Mouse (Mus musculus): ENCODE data around the gene Foxn1.

Gene Foxn1
- long read RNA-seq, experiment 1, result 0 reads
- long read RNA-seq, experiment 2, result 0 reads

DNA sequence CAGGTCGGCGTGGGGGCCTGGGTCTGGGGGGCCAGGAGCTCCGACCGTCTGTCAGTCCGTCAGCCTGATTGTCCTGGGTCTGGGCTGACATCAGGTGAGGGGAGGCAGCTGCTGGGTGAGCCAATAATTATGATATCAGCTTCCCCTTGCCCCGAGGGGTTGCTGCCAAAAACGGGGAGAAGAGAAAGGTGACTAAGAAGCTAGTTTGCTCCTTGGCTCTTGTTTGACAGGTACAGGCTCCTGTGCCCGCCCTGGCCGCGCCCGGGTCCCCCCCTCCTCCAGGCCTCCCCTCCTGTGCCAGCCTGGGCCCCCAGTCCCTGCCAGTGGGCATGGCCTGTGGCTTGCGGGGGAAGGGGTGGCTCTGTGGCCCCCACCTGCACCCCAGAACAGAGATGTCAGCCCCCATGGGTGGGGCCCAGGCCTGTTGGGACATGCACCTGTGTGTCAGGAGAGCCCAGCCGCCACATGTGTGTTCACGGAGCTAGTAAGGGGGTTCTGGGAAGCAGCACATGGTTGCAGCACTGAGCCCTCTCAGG lies at the start of gene Foxn1:
Gene Foxn1 (minus strand): TSS at position 51 of the 536 bp plus-strand sequence.
- intact Hi-C loops (cut with DNase I), result no loop called here

- intact Hi-C loops (cut with DNase I), result no loop called here
These were observed 49.5 kb upstream of the Foxn1 start for GRCm38 (mm10) chr11:78435776-78436349.

- intact Hi-C loops (cut with DNase I), result no loop called here
These were observed 47.7 kb upstream of the Foxn1 start for GRCm38 (mm10) chr11:78434052-78434451.

DNA sequence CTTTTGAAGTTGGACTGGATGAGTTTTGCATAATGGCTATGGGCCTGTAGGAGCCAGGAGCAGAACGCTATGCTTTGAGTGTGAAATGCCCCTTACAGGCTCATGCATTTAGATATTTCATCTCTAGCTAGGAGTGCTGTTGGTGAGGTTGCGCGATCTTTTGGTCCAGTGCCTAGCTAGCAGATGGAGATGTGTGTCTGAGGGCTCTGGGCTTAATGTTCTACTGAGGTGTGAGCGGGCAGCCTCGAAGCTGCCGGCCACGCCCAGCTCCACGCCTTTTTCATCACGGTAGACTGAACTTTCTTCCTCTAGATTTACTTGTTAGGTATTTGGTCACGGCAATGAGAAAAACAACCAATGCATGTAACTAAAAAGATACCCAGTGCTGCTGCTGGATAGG lies 44.8 kb upstream of the Foxn1 start:
- intact Hi-C loops (cut with DNase I), result no loop called here

- intact Hi-C loops (cut with DNase I), result no loop called here
These were observed 44.0 kb upstream of the Foxn1 start for GRCm38 (mm10) chr11:78430195-78430878.

DNA sequence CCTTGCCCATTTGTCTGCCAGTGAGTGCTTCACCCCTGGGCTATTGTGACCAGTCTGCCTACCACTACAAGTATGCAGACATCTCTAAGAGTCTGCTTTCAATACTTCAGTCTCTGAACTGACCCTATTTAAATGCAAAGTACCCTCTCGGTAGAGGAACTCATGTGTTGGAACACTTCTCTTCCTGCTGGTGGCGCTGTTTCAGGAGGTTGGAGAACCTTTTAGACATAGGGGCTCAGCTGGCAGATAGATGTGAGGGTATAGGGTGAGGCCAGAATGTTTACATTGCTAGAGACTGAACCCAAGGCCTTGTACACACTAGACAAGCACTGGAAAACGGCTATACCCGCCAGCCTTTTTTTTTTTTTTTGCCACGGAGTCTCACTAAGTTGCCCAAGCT lies 42.0 kb upstream of the Foxn1 start:
- intact Hi-C loops (cut with DNase I), result no loop called here

DNA sequence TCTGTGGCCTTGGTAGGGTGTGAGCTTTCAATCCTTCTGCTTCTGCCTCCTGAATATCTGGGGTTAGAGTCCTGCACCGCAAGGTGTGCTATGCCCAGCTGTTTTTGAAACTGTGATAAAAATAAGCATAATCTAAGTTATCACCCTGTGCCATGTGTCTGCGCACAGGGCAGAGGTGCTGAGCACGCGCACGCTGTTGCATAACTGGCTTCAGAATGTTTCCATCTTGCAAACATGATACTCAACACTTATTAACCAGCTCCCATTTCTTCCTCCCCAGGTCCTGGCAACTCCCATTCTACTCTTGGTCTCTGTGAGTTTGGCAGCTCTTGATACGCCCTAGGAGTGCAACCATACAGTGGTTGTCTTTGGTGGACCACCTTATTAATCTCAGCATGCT lies 41.3 kb upstream of the Foxn1 start:
- intact Hi-C loops (cut with DNase I), result no loop called here

DNA sequence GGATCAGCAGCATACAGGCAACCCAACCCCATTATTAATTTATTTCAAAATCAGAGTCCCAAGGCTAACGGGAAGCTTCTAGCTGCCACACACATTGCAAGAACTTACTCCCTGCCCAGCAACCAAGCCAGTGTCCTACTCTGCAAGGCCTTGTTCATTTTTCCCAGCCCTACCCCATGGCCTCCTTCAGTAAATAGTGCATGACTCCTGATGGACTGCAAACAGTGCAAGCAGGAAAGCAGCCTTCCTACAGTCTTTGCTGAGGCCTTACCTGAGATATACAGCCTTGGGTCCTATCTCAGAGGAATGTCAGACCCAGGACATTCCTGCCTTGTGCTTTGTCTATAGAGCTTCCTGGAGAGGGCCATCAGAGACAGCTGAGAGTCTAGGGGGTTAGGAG lies 39.2 kb upstream of the Foxn1 start:
- intact Hi-C loops (cut with DNase I), result no loop called here

GRCm38 (mm10) chr11:78424352-78424751 lies 38.0 kb upstream of the Foxn1 start:
- intact Hi-C loops (cut with DNase I), result no loop called here

DNA sequence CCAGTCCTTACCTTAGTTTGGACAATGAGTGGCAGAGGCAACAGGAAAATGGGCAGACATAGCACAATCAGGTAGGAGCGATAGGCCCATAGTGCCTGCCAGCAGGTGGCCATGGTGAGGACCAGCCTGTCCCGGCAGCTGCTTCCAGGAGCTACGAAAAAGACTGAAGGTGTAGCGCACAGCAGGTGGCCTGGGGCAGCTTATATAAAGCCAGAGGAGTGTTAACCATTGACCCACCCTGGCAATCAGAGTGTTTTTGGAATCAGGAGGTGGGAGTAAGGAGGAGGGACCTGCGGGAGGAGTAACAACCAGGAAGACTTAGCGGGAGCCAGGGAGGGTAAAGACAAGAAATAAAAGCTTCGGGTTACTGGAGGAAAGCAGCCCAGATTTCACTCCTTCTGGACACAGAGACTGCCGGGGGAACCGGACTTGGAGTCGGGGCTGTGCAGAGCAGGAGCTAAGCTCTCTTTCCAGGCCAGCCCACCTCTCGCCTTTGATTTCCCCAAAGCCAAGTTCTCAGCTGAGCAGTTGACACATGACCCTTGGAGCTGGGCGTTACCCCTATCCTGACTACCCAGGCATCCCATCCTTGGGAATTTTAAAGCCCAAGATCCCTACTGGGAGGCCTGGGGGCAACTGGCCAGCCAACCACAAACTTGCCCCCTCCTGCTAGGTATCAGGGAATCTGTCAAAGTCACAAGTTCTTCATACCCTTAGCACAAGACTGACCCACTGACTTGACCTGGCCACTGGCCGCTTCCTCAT lies 35.9 kb upstream of the Foxn1 start, which contains the start of gene Slc13a2:
Gene Slc13a2 (minus strand): TSS at position 163 of the 765 bp plus-strand sequence.
- intact Hi-C loops (cut with DNase I), result no loop called here

- intact Hi-C loops (cut with DNase I), result no loop called here
These were observed 35.0 kb upstream of the Foxn1 start for GRCm38 (mm10) chr11:78421201-78422009.

- intact Hi-C loops (cut with DNase I), result no loop called here
These were observed 34.0 kb upstream of the Foxn1 start for GRCm38 (mm10) chr11:78420263-78420889.

DNA sequence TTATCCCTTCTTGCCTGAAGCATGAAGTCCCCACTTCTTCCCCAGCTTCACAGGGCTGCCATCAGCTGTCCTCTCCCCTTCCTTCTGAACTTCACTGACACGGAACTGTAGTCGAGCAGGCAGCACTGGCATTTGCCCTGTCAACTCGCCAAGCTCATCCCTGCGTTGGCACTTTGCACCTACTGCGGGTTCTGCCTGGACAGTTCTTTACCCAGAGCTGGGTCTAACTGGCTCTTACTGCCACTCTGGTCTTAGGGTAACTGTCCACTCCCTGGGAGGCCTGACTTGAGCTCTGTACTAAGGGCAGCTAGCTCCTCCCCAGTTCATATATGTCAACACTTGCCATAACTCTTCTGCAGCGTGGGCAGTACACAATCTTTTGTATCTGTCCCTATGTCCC lies 30.5 kb upstream of the Foxn1 start:
- intact Hi-C loops (cut with DNase I), result no loop called here

DNA sequence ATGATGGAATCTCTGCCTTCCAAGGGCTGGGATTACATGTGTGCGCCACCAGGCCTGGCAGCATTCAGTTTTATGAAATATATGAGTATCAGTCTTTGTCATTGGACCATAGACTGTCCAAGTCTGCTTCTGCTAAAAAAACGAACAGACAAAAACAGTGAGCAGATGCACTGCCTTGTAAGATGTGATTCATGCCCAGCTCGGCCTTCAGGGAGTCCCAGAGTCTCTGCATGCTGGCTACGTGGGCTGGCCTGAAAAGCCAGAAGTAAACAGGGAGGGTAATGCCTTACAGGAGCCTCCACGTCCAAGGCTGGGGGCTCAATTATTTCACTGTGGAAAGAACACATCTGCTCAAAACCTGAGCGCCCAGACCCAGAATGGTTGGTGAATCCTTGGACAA lies 26.5 kb upstream of the Foxn1 start:
- intact Hi-C loops (cut with DNase I), result no loop called here

GRCm38 (mm10) chr11:78412324-78412850 lies 26.0 kb upstream of the Foxn1 start:
- intact Hi-C loops (cut with DNase I), result no loop called here

DNA sequence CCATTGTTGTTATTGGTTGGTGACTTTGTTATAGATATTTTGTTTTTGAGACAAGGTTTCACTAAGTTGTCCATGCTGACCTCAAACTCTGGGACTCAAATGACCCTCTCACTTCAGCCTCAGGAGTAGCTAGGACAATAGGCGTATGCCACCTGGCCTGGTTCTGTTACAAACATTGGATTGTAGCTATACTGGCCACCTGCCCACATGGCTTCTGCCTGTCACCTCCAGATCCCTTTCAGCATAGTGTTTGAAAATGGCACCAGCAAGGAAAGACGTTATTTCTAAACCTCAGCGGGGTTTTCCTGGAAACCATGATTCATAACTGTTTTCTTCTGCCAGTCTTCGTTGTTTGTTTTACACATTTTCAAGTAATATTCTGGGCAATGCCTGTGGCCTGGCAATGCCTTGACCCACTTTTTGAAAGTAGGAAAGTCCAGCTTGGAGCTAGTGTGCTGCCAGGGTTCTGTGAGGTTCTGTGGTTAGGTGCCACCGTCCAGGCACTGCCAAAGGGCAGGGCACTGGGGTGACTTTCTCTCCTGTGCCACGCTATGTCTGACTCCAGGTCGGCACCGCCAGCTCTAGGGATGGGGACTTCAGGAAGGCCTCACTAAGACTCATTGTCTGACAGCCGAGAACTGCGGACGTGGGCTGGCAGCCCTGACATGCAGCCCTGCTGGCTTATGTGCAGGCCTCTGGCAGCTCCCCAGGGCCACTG lies 25.4 kb upstream of the Foxn1 start:
- intact Hi-C loops (cut with DNase I), result no loop called here

DNA sequence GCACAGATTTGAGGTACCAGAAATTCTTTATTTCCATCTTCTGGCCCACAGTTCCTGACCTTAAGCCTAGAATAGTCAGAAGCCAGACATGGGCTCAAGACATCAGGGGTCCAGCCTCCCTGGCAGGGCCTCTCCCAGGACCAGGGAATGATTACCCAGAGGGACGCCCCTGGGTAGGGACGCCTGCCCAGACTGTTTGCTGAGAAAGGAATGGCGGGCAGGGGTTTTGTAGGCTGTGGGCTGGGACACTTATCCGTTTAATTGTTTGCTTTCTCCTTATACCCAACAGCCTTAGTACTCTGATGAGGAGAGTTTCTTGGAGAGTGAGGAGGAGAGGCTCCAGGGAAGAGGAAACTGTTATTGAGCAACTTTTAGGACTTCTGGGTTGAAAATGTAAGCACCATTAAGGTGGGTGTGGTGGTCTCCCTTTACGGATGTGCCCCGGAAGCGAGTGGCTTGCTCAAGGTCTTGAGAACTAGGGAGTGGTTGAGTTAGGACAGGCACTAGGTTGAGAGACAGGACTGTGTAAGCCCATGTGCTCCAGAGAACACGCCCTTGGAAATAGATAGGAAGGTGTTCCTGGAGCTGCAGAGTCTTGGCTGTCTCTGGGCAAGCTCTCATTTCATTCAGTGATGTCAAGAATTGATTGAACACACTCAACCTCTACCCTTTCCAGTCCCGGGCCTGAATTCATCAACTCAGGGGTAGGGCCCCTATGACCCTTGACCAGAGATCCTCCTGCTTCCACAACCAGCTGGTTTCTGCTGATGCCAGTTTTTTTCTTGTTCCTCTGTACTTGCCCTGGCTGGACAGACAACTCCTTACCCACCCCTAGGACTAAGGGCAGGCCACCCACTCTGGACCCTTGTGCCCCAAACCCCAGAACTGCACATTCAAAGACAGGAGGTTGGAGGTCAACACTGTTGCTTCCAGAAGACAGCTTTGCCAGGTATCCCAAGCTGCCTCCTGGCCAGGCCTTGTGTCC lies 22.2 kb upstream of the Foxn1 start:
- intact Hi-C loops (cut with DNase I), result no loop called here

DNA sequence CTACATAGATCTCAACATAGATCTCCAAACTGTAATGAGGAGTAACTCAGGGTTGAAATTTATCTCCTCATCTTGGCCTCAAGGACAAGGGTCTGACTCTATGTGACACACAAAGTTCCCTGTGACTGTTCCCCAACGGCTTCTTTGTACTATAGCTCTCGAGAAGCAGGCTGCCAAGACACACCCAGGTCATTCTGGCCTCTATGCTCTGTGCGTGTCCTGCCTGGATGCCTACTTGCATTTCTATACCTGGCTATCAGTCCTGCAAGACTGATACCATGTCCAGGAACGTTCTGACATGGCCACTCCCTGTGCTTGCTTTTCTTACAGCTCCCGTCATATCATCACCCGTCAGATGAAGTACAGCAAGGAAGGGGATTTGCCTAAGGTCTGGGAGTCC lies 15.7 kb upstream of the Foxn1 start:
- intact Hi-C loops (cut with DNase I), result no loop called here

- intact Hi-C loops (cut with DNase I), result no loop called here
These were observed 15.1 kb upstream of the Foxn1 start for GRCm38 (mm10) chr11:78401469-78401868.
